Mouse (Mus musculus) forebrain, postnatal 0 days (tissue): Measurements from ENCODE around the gene Smtn. TPM values are rescaled to one million over a fixed set of nuclear protein-coding genes. Genes with fewer than 3 reads are reported as not detected.

Source experiments
- ATAC-seq: fragments of 200-750 bp; cut with Nextera tagmentation; 2 replicates; pipeline ENCODE4 v1.8.0; 2017; ENCODE audit warnings: mild to moderate bottlenecking, moderate library complexity
- DNase-seq: peaks from one replicate; pipeline ENCODE4 v3.0.0-alpha.2; 2015
- H3K27ac ChIP-seq: fragments of 300-500 bp; sonication (generic); 2 replicates; pipeline ENCODE4 v1.5.1; 2014; ENCODE audit warnings: low read depth, mild to moderate bottlenecking, antibody characterized with exemption, low read length, moderate library complexity, mixed read lengths
- H3K27me3 ChIP-seq: fragments of 300-500 bp; sonication (generic); 2 replicates; pipeline ENCODE4 v1.6.1; 2014; ENCODE audit warnings: mild to moderate bottlenecking, low read length, mixed read lengths; ENCODE audit not compliant: insufficient read depth
- H3K36me3 ChIP-seq: fragments of 300-500 bp; sonication (generic); 2 replicates; pipeline ENCODE4 v1.6.1; 2014; ENCODE audit warnings: mild to moderate bottlenecking, moderate library complexity; ENCODE audit not compliant: insufficient read depth
- H3K4me1 ChIP-seq: fragments of 300-500 bp; sonication (generic); 2 replicates; pipeline ENCODE4 v1.6.1; 2014; ENCODE audit warnings: antibody characterized with exemption; ENCODE audit not compliant: insufficient read depth
- H3K4me2 ChIP-seq: fragments of 300-500 bp; sonication (generic); 2 replicates; pipeline ENCODE4 v1.6.1; 2014; ENCODE audit warnings: low read depth, mild to moderate bottlenecking, moderate library complexity
- H3K4me3 ChIP-seq: fragments of 300-500 bp; sonication (generic); 2 replicates; pipeline ENCODE4 v1.5.1; 2014; ENCODE audit warnings: low read depth, low read length, mixed read lengths
- H3K9ac ChIP-seq: fragments of 300-500 bp; sonication (generic); 2 replicates; pipeline ENCODE4 v1.6.1; 2014; ENCODE audit warnings: mild to moderate bottlenecking
- H3K9me3 ChIP-seq: fragments of 300-500 bp; sonication (generic); 2 replicates; pipeline ENCODE4 v1.6.1; 2016; ENCODE audit warnings: low read length
- CTCF ChIP-seq: sonication (generic); IDR thresholded peaks from 2 replicates; pipeline ENCODE4 v1.5.1; 2016; ENCODE audit warnings: antibody characterized with exemption, control low read depth, low read depth
- WGBS: fragments of 180-500 bp; shearing (Covaris S2); extraction: QIAGEN DNeasy Blood & Tissue Kit; methylation state at CpG from one replicate; pipeline ENCODE4 v1.1.7; 2014; 5-methylcytosine and 5-hydroxymethylcytosine counted together
- polyA plus RNA-seq: library from polyadenylated mRNA; unstranded; fragments of >200 nt; fragmentation: Nextera tagmentation; extraction: Ambion mirVana; gene quantifications from 2 replicates; pipeline ENCODE4 v1.2.1, GENCODE M21; 2015
- total RNA-seq: library from RNA; depleted of rRNA; stranded (reverse); fragments of >200 nt; gene quantifications from 2 replicates; pipeline ENCODE4 v1.2.3, GENCODE M21; 2014

The Smtn gene
- total and polyA plus RNA-seq, 2 experiments from 2014 or later = 7.9 to 8.7 TPM

DNA sequence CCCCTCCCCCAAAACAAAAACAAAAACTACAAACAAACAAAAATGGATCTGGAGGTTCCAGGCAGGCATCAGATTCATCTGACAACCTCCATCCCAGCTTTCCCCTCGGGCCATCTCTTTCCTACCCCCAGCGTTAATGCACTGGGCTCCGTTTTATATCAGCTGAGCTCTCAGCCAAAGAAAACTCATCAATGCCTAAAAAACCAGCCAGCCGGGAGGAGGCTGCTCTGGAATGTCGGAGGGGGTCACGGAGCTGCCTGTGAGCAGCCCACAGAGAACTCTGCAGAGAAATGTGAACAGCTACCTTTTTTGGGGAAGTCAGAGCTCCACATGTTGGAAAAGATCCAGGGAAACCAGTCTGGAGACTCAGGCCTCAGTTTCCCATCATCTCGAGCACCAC, 24.0 kb upstream of the Smtn start:
- Histone ChIP-seq H3K27ac (no peak overlapping the region), H3K27me3 (no peaks in the 10 kb centered on the region), H3K36me3 (no peaks in the 10 kb centered on the region), H3K4me1 (no peaks in the 10 kb centered on the region), H3K9me3 (no peaks in the 10 kb centered on the region), H3K9ac (no peak overlapping the region), H3K4me3 (no peak overlapping the region), H3K4me2 (no peak overlapping the region)
- DNase-seq = no peak
- TF ChIP-seq CTCF = no peak
- WGBS = 61% methylated on average over 7 of the region's 7 CpGs
- no peak for ATAC-seq

DNA sequence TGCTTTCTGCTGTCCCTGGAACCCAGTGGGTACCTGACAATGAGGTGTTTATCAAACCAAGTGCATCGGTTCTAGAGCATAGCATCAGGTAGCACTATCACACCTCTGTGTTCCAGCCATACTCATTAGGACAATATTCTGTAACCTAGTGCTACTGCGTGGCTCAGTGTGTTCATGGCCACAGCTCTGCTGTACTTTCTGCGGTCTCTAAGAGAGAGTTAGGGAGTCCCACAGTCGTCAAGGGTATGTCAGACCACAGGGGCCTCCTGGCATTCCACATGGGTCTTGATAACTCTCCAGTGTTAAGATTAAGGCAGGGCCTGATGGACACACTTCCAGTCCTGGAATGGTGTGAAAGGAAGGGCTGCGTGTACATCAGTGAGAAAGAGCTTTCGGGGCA, 23.4 kb upstream of the Smtn start:
- H3K4me2 ChIP-seq = no peak overlapping the region
- DNase-seq (no peak), ATAC-seq (no peak)
- no peak overlapping the region for H3K9ac ChIP-seq
- H3K36me3 ChIP-seq = no peaks in the 10 kb centered on the region
- no peak for TF ChIP-seq CTCF
- H3K27ac ChIP-seq = no peak overlapping the region
- H3K9me3 ChIP-seq = no peaks in the 10 kb centered on the region
- H3K4me3 ChIP-seq = no peak overlapping the region
- no peaks in the 10 kb centered on the region for H3K4me1 ChIP-seq
- WGBS = 94% methylated on average over 6 of the region's 6 CpGs
- no peaks in the 10 kb centered on the region for H3K27me3 ChIP-seq

DNA sequence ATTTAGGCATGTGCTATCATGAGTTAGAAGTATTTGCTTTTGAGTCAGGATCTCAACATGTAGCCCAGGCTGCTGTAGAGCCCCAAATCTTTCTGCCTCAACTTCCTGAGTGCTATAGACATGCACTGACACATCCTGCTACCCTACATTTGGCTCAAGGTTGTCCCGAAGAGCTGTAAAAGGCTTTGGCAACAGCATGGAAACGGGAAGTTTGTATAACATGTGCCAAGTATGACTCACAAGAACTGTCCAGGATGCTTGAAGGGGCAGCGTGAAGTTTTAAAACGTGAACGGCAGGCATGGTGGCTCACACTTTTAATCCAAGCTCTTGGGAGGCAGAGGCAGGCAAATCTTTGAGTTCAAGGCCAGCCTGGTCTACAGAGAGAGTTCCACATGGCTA, 19.8 kb upstream of the Smtn start:
- no peaks in the 10 kb centered on the region for H3K9me3 ChIP-seq
- 64% methylated on average over 5 of the region's 5 CpGs for WGBS
- no peaks in the 10 kb centered on the region for H3K27me3 ChIP-seq
- no peaks in the 10 kb centered on the region for H3K36me3 ChIP-seq
- no peak overlapping the region for H3K9ac ChIP-seq
- H3K4me3 ChIP-seq = no peak overlapping the region
- ATAC-seq (no peak), DNase-seq (no peak)
- no peaks in the 10 kb centered on the region for H3K4me1 ChIP-seq
- TF ChIP-seq CTCF = no peak
- H3K4me2 ChIP-seq = no peak overlapping the region
- H3K27ac ChIP-seq = no peak overlapping the region

DNA sequence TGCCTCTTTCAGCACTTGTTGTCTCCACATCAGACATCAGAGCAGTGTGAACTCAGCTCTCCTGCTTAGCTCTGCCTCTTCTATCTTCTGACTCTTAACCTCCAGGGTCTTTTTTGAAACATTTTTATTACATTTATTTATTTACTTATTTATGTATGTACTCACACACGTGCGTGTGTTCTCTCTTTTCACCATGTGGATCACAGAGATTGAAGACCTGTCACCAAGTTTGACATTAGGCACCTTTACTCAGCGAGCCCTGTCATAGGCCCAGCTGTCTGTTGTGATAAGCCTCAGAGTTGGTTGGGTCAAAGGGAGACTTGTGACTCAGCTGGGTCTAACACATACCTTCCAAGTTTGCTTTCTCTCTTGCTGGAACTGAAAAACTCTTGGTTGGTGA, 17.4 kb upstream of the Smtn start:
- WGBS = 84% methylated on average over 3 of the region's 3 CpGs
- DNase-seq (no peak), ATAC-seq (no peak)
- Histone ChIP-seq H3K36me3 (no peaks in the 10 kb centered on the region), H3K27ac (no peak overlapping the region), H3K9me3 (no peaks in the 10 kb centered on the region), H3K4me1 (no peaks in the 10 kb centered on the region), H3K4me2 (no peak overlapping the region), H3K27me3 (no peaks in the 10 kb centered on the region), H3K9ac (no peak overlapping the region), H3K4me3 (no peak overlapping the region)
- TF ChIP-seq CTCF = no peak

DNA sequence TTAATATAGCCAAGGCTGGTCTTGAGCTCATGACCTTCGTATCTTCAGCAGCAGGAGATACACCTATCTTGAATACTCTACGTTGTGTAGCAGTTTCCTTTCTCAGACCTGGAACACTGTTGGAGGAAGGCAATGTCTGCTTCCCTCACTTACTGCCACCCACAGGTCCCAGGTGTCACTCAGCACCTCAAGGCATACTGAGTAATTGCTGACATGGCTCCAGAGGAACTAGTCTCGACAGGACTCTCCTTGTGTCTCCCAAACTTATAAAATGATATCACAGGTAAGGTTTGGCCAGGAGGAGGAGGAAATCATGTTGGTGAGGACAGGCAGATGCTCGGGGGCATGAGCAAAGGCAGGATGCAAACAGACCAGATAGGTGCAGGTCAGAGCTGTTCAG, 14.6 kb upstream of the Smtn start:
- ATAC-seq (no peak), DNase-seq (no peak)
- H3K27me3 ChIP-seq = no peaks in the 10 kb centered on the region
- no peak overlapping the region for H3K27ac ChIP-seq
- WGBS = 86% methylated on average over 4 of the region's 4 CpGs
- H3K9me3 ChIP-seq = no peaks in the 10 kb centered on the region
- no peaks in the 10 kb centered on the region for H3K36me3 ChIP-seq
- no peak overlapping the region for H3K9ac ChIP-seq
- H3K4me3 ChIP-seq = no peak overlapping the region
- H3K4me1 ChIP-seq = no peaks in the 10 kb centered on the region
- no peak for TF ChIP-seq CTCF
- H3K4me2 ChIP-seq = no peak overlapping the region

DNA sequence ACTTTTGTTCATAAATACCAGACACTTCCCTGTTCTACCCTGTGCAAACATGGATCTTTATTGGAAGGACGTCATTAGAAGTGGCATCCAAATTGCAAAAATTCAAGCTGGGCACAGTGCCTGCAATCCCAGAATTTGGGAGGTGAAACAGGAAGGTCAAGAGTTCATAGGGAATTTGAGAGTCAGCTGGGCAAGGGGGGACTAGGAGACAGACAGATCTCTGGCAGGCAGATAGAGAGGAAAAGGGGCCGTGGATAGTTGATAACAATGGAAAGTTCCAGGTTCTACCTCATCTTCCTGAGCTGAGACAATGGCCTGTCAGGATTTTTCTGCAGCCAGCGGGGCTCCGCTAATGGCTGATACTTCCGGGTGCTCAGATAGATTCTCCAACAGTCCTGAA, 9.4 kb upstream of the Smtn start:
- DNase-seq = no peak

DNA sequence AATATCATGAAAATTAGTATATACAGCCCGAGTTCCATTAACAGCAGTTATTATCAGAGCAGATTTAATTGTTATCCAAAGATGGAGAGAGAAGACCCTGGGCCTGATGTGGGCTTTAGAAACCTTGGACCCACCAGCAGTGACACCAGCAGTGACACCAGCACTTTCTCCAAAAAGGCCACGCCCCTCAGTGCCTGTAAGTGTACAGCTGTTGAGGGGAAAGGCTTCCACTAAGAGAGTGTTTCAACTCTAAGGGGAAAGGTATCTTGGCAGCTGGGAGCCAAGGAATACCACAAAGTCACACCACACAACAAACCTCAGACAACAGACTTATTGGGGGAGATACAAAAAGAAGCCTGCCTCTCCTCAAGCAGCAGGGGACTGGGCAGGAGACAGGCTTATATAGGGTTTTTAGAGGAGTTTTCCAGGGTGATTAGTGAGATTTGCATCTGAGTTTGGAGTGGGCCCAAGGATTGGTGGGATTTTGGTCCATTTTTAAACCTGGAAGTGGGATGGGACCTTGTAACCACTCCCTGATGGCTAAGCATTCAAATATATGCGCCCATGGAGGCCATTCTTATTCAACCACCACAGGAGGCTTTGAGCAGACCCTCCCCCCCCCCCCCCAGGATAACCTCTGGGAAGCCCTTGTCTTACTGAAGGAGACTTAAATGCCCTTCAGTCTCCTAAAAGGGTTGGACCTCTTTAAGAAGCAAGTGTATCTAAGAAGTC, 8.3 kb upstream of the Smtn start:
- Histone ChIP-seq H3K36me3 (no peaks in the 10 kb centered on the region), H3K27me3 (no peaks in the 10 kb centered on the region), H3K4me1 (no peaks in the 10 kb centered on the region), H3K9ac (no peak overlapping the region), H3K27ac (no peak overlapping the region), H3K9me3 (0 out of 2 replicates have a peak, but pooled peaks cover 3% of the 10 kb centered on the region), H3K4me3 (no peak overlapping the region), H3K4me2 (no peak overlapping the region)
- DNase-seq (no peak), ATAC-seq (no peak)
- TF ChIP-seq CTCF = no peak
- 65% methylated on average over 3 of the region's 3 CpGs for WGBS

More for the DNA sequence above, 9.4 kb upstream of the Smtn start:
- no peak for ATAC-seq
- no peaks in the 10 kb centered on the region for H3K36me3 ChIP-seq
- H3K9me3 ChIP-seq = no peaks in the 10 kb centered on the region
- no peak overlapping the region for H3K27ac ChIP-seq
- H3K9ac ChIP-seq = no peak overlapping the region
- H3K4me1 ChIP-seq = no peaks in the 10 kb centered on the region
- 80% methylated on average over 5 of the region's 5 CpGs for WGBS
- no peak overlapping the region for H3K4me2 ChIP-seq
- no peak for TF ChIP-seq CTCF
- H3K4me3 ChIP-seq = no peak overlapping the region
- no peaks in the 10 kb centered on the region for H3K27me3 ChIP-seq
